Mouse (Mus musculus) heart, postnatal 0 days (tissue): ENCODE measurements around the gene Rnf2. TPM values are rescaled to one million over a fixed set of nuclear protein-coding genes. Genes with fewer than 3 reads are reported as not detected.
A peak's percentile ranks its signal among the peaks of the same experiment; 100 is the strongest.
"Not testable (repeated sequence)": the region's sequence is repeated elsewhere in the genome, so short reads cannot be mapped to it uniquely, and the experiment has no call there.

Source experiments
- ATAC-seq: fragments of 200-750 bp; cut with Nextera tagmentation; 2 replicates; pipeline ENCODE4 v1.8.0; 2017; ENCODE audit warnings: low read depth, moderate number of reproducible peaks, moderate library complexity; ENCODE audit not compliant: insufficient read depth
- DNase-seq: peaks from one replicate; pipeline ENCODE4 v3.0.0-alpha.2; 2016; ENCODE audit warnings: low spot score
- H3K27ac ChIP-seq: fragments of 300-500 bp; sonication (generic); 2 replicates; pipeline ENCODE4 v1.5.1; 2014; ENCODE audit warnings: low read depth, mild to moderate bottlenecking
- H3K27me3 ChIP-seq: fragments of 300-500 bp; sonication (generic); 2 replicates; pipeline ENCODE4 v1.6.1; 2014; ENCODE audit warnings: low read length, mixed read lengths; ENCODE audit not compliant: control insufficient read depth, insufficient read depth
- H3K36me3 ChIP-seq: fragments of 300-500 bp; sonication (generic); replicated peaks from 2 replicates; pipeline ENCODE4 v1.6.1; 2014; ENCODE audit warnings: low read length, mixed read lengths; ENCODE audit not compliant: control insufficient read depth, insufficient read depth
- H3K4me1 ChIP-seq: fragments of 300-500 bp; sonication (generic); 2 replicates; pipeline ENCODE4 v1.6.1; 2014; ENCODE audit warnings: antibody characterized with exemption; ENCODE audit not compliant: control insufficient read depth, insufficient read depth
- H3K4me2 ChIP-seq: fragments of 300-500 bp; sonication (generic); 2 replicates; pipeline ENCODE4 v1.6.1; 2014; ENCODE audit warnings: low read depth, mild to moderate bottlenecking, low read length, moderate library complexity
- H3K4me3 ChIP-seq: fragments of 300-500 bp; sonication (generic); 2 replicates; pipeline ENCODE4 v1.5.1; 2014; ENCODE audit warnings: low read depth, low read length
- H3K9ac ChIP-seq: fragments of 300-500 bp; sonication (generic); replicated peaks from 2 replicates; pipeline ENCODE4 v1.6.1; 2014; ENCODE audit warnings: low read depth, low read length, mixed read lengths
- H3K9me3 ChIP-seq: fragments of 300-500 bp; sonication (generic); replicated peaks from 2 replicates; pipeline ENCODE4 v1.6.1; 2016; ENCODE audit warnings: low read length; ENCODE audit not compliant: control insufficient read depth
- CTCF ChIP-seq: IDR thresholded peaks from 2 replicates; pipeline ENCODE4 v1.5.1; 2016; ENCODE audit warnings: antibody characterized with exemption, control low read depth, low read depth
- EP300 ChIP-seq: IDR thresholded peaks from 2 replicates; pipeline ENCODE4 v1.6.1; 2016; ENCODE audit warnings: antibody characterized with exemption, low read depth
- WGBS: fragments of 180-500 bp; shearing (Covaris S2); extraction: QIAGEN DNeasy Blood & Tissue Kit; methylation state at CpG from one replicate; pipeline ENCODE4 v1.1.7; 2014; 5-methylcytosine and 5-hydroxymethylcytosine counted together
- polyA plus RNA-seq: library from polyadenylated mRNA; unstranded; fragments of >200 nt; fragmentation: Nextera tagmentation; extraction: Ambion mirVana; gene quantifications from 2 replicates; pipeline ENCODE4 v1.2.1, GENCODE M21; 2015
- total RNA-seq: library from RNA; depleted of rRNA; stranded (reverse); fragments of >200 nt; gene quantifications from 2 replicates; pipeline ENCODE4 v1.2.3, GENCODE M21; 2014; ENCODE audit warnings: low replicate concordance

Gene Rnf2
- total and polyA plus RNA-seq, 2 experiments from 2014 or later, result 36.4 to 50.6 TPM

DNA sequence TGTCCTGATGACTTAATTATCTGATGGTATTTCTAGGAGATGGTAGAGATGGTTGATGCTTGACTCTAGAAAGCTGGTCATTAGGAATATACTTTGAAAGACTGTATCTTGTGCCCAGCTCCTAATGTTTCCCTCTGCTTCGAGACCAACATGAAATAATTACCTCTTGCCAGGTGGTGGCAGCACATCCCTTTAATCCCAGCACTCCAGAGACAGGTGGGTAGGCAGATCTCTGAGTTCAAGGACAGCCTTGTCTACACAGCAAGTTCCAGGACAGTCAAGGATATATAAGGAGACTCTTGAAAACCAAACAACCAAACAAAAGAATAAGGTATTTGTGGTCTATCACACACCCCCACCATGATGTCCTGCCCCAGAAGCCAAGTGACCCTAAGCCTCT is 17.2 kb downstream of the Rnf2 start:
- 50% methylated on average over 1 of the region's 1 CpGs for WGBS
- no peaks in the 10 kb centered on the region for H3K27me3 ChIP-seq
- no peak for DNase-seq

DNA sequence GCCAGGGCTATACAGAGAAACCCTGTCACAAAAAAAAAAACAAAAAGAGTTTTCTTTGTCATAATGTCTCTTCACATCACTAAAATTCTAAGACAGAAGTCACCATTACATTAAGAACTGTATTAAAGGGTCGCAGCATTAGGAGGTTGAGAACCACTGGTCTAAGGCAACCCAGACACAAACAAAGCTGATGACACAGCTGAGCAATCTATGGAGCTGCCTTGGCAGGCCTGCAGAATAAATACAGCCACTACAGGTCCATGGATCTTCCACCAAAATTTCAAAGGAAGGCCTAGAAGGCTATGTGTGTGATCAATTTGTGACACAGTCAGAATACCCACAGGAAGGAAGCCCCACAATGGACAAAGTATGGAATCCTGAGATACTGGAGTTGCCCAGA is 18.3 kb downstream of the Rnf2 start:
- Histone ChIP-seq H3K27ac (no peak overlapping the region), H3K9me3 (no peaks in the 10 kb centered on the region), H3K4me3 (no peak overlapping the region), H3K4me1 (no peaks in the 10 kb centered on the region), H3K9ac (no peak overlapping the region), H3K4me2 (no peak overlapping the region), H3K27me3 (no peaks in the 10 kb centered on the region), H3K36me3 (peaks cover 18% of the 10 kb centered on the region)
- TF ChIP-seq EP300 (no peak), CTCF (no peak)
- WGBS, result 84% methylated on average over 1 of the region's 1 CpGs
- ATAC-seq (no peak), DNase-seq (no peak)

More for the DNA sequence above, 17.2 kb downstream of the Rnf2 start:
- Histone ChIP-seq H3K9ac (no peak overlapping the region), H3K27ac (no peak overlapping the region), H3K9me3 (no peaks in the 10 kb centered on the region), H3K36me3 (peaks cover 9% of the 10 kb centered on the region; the same call in 1 of the 2 replicates), H3K4me1 (no peaks in the 10 kb centered on the region), H3K4me3 (no peak overlapping the region), H3K4me2 (no peak overlapping the region)
- peak; percentile 45 for TF ChIP-seq CTCF
- no peak for TF ChIP-seq EP300
- ATAC-seq, result no peak

- not testable (repeated sequence) for H3K4me3 ChIP-seq, H3K27ac ChIP-seq, H3K4me1 ChIP-seq, H3K4me2 ChIP-seq, DNase-seq, H3K9ac ChIP-seq, ATAC-seq, H3K27me3 ChIP-seq, H3K9me3 ChIP-seq
- WGBS, result 92% methylated on average over 8 of the region's 8 CpGs
- H3K36me3 ChIP-seq, result peaks cover 72% of the 10 kb centered on the region
These were observed 28.4 kb downstream of the Rnf2 start for GRCm38 (mm10) chr1:151472386-151472785.

- Histone ChIP-seq H3K4me3 (no peak overlapping the region), H3K4me2 (no peak overlapping the region), H3K9ac (no peak overlapping the region), H3K9me3 (no peaks in the 10 kb centered on the region), H3K27ac (no peak overlapping the region), H3K36me3 (peaks cover 67% of the 10 kb centered on the region), H3K4me1 (no peaks in the 10 kb centered on the region), H3K27me3 (no peaks in the 10 kb centered on the region)
- DNase-seq, result no peak
- WGBS, result 77% methylated on average over 7 of the region's 7 CpGs
- no peak for ATAC-seq
- no peak for TF ChIP-seq CTCF
- no peak for TF ChIP-seq EP300
These were observed 29.3 kb downstream of the Rnf2 start for GRCm38 (mm10) chr1:151471429-151471828.

DNA sequence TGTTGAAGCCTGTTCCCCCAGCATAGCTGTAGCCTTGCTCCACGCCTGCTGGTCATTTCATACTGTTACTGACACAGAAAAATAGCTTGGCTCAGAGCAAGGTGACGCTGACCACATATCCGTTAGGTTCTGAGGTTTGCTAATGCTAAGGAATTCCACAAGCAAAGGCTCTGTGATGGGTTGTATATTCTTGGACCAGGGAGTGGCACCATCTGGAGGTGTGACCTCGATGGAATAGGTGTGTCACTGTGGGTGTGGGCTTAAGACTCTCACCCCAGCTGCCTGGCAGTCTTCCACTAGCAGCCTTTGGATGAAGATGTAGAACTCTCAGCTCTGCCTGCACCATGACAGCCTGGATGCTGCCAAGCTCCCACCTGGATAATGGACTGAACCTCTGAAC is 34.2 kb downstream of the Rnf2 start:
- H3K4me3 ChIP-seq, result no peak overlapping the region
- no peak overlapping the region for H3K9ac ChIP-seq
- H3K27ac ChIP-seq, result no peak overlapping the region
- WGBS, result 86% methylated on average over 4 of the region's 4 CpGs
- no peak for TF ChIP-seq CTCF
- no peak for TF ChIP-seq EP300
- H3K27me3 ChIP-seq, result no peaks in the 10 kb centered on the region
- no peaks in the 10 kb centered on the region for H3K9me3 ChIP-seq
- no peak for ATAC-seq
- no peak for DNase-seq
- H3K4me1 ChIP-seq, result peaks cover 3% of the 10 kb centered on the region; the same call in 1 of the 2 replicates
- H3K36me3 ChIP-seq, result peaks cover 25% of the 10 kb centered on the region
- no peak overlapping the region for H3K4me2 ChIP-seq

DNA sequence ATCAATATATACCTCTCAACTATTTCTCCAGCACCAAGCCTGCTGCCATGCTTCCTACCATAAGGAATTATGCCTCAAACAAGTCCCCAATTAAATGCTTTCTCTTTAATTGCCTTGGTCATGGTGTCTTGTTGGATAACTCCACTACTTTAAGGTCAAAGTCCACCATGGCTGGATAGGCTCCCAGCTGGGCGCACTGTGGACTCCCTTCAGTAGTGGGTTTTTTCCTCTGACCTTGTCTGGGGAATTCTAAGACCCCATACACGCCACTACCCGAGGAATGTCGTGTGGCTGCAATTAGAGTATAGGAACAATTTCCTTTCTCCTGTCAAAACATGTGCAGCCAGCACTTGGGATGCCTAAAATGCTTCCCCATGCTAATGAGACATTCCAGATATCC is 35.8 kb downstream of the Rnf2 start:
- ATAC-seq, result no peak
- no peak for DNase-seq
- Histone ChIP-seq H3K36me3 (peaks cover 22% of the 10 kb centered on the region), H3K27me3 (no peaks in the 10 kb centered on the region), H3K9me3 (no peaks in the 10 kb centered on the region), H3K9ac (no peak overlapping the region), H3K4me2 (no peak overlapping the region), H3K4me1 (peaks cover 3% of the 10 kb centered on the region; the same call in 1 of the 2 replicates), H3K4me3 (no peak overlapping the region), H3K27ac (no peak overlapping the region)
- WGBS, result 29% methylated on average over 4 of the region's 4 CpGs
- no peak for TF ChIP-seq EP300
